Mouse (Mus musculus) lung, postnatal 0 days (tissue): ENCODE measurements at regions not wholly inside any gene's neighbourhood (a gene's known extent, or its start where the extent isn't known, plus 50 kb on each side); places are given as distances from the start of the nearest gene placed in this dataset.

Experiments used
- ATAC-seq: fragments of 200-750 bp; cut with Nextera tagmentation; 2 replicates; pipeline ENCODE4 v1.8.0; 2017; ENCODE audit warnings: moderate library complexity
- DNase-seq: peaks from one replicate; pipeline ENCODE4 v3.0.0-alpha.2; 2016; ENCODE audit warnings: low spot score
- H3K27ac ChIP-seq: fragments of 300-500 bp; sonication (generic); 2 replicates; pipeline ENCODE4 v1.5.1; 2014; ENCODE audit warnings: antibody characterized with exemption, mild to moderate bottlenecking, low read length, mixed read lengths
- H3K27me3 ChIP-seq: fragments of 300-500 bp; sonication (generic); replicated peaks from 2 replicates; pipeline ENCODE4 v1.6.1; 2014; ENCODE audit warnings: low read length, mixed read lengths; ENCODE audit not compliant: insufficient read depth
- H3K36me3 ChIP-seq: fragments of 300-500 bp; sonication (generic); 2 replicates; pipeline ENCODE4 v1.6.1; 2014; ENCODE audit warnings: low read length, mixed read lengths; ENCODE audit not compliant: insufficient read depth
- H3K4me1 ChIP-seq: fragments of 300-500 bp; sonication (generic); 2 replicates; pipeline ENCODE4 v1.6.1; 2014; ENCODE audit warnings: antibody characterized with exemption, low read depth, low read length, mixed read lengths; ENCODE audit not compliant: insufficient read depth
- H3K4me2 ChIP-seq: fragments of 300-500 bp; sonication (generic); replicated peaks from 2 replicates; pipeline ENCODE4 v1.6.1; 2014; ENCODE audit warnings: low read depth, mild to moderate bottlenecking, low read length, moderate library complexity, mixed read lengths
- H3K4me3 ChIP-seq: fragments of 300-500 bp; sonication (generic); 2 replicates; pipeline ENCODE4 v1.5.1; 2014; ENCODE audit warnings: low read depth, low read length
- H3K9ac ChIP-seq: fragments of 300-500 bp; sonication (generic); replicated peaks from 2 replicates; pipeline ENCODE4 v1.6.1; 2014; ENCODE audit warnings: low read depth, mild to moderate bottlenecking
- H3K9me3 ChIP-seq: fragments of 300-500 bp; sonication (generic); 2 replicates; pipeline ENCODE4 v1.6.1; 2016; ENCODE audit warnings: low read length, mixed read lengths
- CTCF ChIP-seq: IDR thresholded peaks from 2 replicates; pipeline ENCODE4 v1.5.1; 2016; ENCODE audit warnings: antibody characterized with exemption, mild to moderate bottlenecking
- EP300 ChIP-seq: IDR thresholded peaks from 2 replicates; pipeline ENCODE4 v1.6.1; 2016; ENCODE audit warnings: antibody characterized with exemption, mild to moderate bottlenecking, control low read depth
- WGBS: fragments of 180-500 bp; shearing (Covaris S2); extraction: QIAGEN DNeasy Blood & Tissue Kit; methylation state at CpG from one replicate; pipeline ENCODE4 v1.1.7; 2014; 5-methylcytosine and 5-hydroxymethylcytosine counted together

- H3K9ac ChIP-seq, result no peak overlapping the region
- H3K9me3 ChIP-seq, result no peaks in the 10 kb centered on the region
- WGBS, result 79% methylated on average over 3 of the region's 3 CpGs
- no peaks in the 10 kb centered on the region for H3K36me3 ChIP-seq
- no peak overlapping the region for H3K27ac ChIP-seq
- H3K4me3 ChIP-seq, result no peak overlapping the region
- no peak for DNase-seq
- TF ChIP-seq CTCF, result no peak
- TF ChIP-seq EP300, result no peak
- H3K4me1 ChIP-seq, result no peaks in the 10 kb centered on the region
- no peak overlapping the region for H3K4me2 ChIP-seq
- ATAC-seq, result no peak
- H3K27me3 ChIP-seq, result no peaks in the 10 kb centered on the region
Measured at GRCm38 (mm10) chr12:35377266-35377665, 157.6 kb downstream of the Ahr start.

GRCm38 (mm10) chr12:35376365-35376764 lies 158.5 kb downstream of the Ahr start:
- DNase-seq (no peak), ATAC-seq (no peak)

GRCm38 (mm10) chr12:35357901-35358300 lies 176.9 kb downstream of the Ahr start:
- H3K4me3 ChIP-seq, result no peak overlapping the region
- H3K36me3 ChIP-seq, result no peaks in the 10 kb centered on the region
- DNase-seq, result no peak
- 70% methylated on average over 2 of the region's 2 CpGs for WGBS
- H3K9me3 ChIP-seq, result no peaks in the 10 kb centered on the region
- H3K4me1 ChIP-seq, result no peaks in the 10 kb centered on the region
- no peaks in the 10 kb centered on the region for H3K27me3 ChIP-seq
- H3K4me2 ChIP-seq, result no peak overlapping the region
- H3K27ac ChIP-seq, result no peak overlapping the region
- no peak for ATAC-seq
- no peak for TF ChIP-seq CTCF
- TF ChIP-seq EP300, result no peak
- no peak overlapping the region for H3K9ac ChIP-seq

More at GRCm38 (mm10) chr12:35376365-35376764, 158.5 kb downstream of the Ahr start:
- Histone ChIP-seq H3K36me3 (no peaks in the 10 kb centered on the region), H3K9ac (no peak overlapping the region), H3K4me3 (no peak overlapping the region), H3K4me2 (no peak overlapping the region), H3K4me1 (no peaks in the 10 kb centered on the region), H3K9me3 (no peaks in the 10 kb centered on the region), H3K27ac (no peak overlapping the region), H3K27me3 (no peaks in the 10 kb centered on the region)
- no peak for TF ChIP-seq EP300
- TF ChIP-seq CTCF, result no peak

DNA sequence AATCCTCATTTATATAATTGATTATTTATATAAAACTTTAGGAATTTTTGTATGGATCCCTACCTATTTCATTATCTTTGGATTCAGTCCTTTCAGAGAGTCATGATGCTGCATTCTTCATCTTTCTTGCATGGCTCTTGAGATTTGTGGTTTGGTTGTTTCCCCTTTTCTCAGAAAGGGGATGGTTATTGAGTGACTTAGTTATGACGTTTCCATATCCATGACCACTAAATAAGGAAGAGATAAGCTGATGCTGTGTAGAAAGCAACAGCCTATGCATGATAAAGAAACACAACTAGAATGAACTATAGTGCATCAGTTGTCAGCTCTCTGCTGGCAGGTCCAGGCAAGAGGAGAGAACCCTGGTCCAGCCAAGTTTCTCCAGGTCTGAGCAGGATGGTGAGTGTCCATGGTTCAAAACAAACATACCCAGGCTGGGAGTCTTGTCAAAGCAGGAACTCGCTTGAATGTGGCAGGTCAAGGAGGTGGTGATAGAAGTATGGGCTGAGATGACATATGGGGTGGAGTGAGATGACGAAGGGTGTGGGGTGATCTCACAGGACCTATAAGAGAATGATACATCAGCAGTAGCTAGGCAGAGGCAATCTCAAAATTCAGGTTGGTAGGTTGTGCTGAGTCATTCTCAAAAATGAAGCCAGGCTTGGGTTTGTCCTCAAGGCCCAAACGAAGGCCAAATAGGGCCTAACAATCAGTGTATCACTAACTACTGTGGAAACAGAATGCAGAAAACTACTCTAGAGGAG lies 196.5 kb downstream of the Ahr start:
- H3K4me2 ChIP-seq, result no peak overlapping the region
- H3K4me1 ChIP-seq, result no peaks in the 10 kb centered on the region
- no peak overlapping the region for H3K9ac ChIP-seq
- no peaks in the 10 kb centered on the region for H3K36me3 ChIP-seq
- WGBS, result 66% methylated on average over 4 of the region's 4 CpGs
- H3K9me3 ChIP-seq, result no peaks in the 10 kb centered on the region
- ATAC-seq (no peak), DNase-seq (no peak)
- H3K27ac ChIP-seq, result no peak overlapping the region
- TF ChIP-seq EP300, result no peak
- TF ChIP-seq CTCF, result no peak
- no peaks in the 10 kb centered on the region for H3K27me3 ChIP-seq
- H3K4me3 ChIP-seq, result no peak overlapping the region

DNA sequence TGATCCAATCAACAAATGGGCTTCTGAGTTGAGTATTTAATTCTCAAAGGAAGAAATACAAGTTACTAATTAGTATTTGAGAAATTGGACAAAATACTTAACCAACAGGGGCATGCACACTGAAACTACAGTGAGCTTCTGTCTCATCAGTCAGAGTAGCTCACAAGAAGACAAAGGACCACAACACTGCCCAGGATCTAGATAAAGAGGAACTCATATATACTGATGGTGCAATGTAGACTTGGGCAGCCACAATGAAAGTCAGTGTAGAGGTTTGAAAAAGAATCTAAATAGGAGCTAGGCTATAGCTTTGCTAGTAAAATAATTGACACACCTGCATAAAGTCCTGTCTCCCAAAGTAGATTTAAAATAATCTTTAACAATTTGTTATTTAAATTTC lies 198.5 kb downstream of the Ahr start:
- H3K4me1 ChIP-seq, result no peaks in the 10 kb centered on the region
- TF ChIP-seq CTCF, result no peak
- no peak for TF ChIP-seq EP300
- ATAC-seq, result no peak
- H3K4me2 ChIP-seq, result no peak overlapping the region
- H3K9ac ChIP-seq, result no peak overlapping the region
- H3K27me3 ChIP-seq, result no peaks in the 10 kb centered on the region
- H3K36me3 ChIP-seq, result no peaks in the 10 kb centered on the region
- no peak overlapping the region for H3K4me3 ChIP-seq
- no peaks in the 10 kb centered on the region for H3K9me3 ChIP-seq
- peak; percentile 15 for DNase-seq
- H3K27ac ChIP-seq, result no peak overlapping the region

DNA sequence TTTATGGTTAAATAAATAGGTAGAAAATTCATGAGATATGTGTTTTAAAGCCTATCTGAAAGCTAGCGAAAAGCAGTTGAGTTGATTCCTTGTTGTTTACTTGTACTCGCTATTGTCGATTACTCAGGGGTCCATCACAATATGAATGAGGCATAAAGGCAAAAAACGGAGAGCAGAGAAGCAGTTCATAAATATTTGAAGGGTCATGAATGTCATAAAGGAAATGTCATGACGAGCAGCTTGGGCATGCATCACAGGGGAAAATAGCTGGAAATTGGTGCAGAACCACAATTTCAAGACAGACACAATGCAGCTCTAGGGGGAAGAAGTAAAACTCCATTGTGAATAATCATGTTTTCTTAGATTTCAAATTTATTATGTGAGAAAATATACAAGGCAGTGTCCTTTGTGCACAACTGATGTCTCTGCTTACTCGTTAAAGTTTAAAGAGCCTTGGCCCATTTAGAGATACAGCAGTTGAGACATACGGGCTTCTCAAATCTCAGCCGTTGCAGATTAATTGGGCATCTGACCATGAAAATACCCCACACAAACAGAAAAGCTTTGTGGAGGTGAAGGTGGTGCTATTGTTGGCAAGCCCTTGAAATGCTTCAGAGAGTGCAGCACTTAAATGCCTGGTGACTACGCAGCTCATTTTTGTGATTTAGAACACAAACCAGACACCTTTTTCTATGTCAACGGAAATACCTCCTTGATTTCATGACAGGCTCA lies 200.3 kb downstream of the Ahr start:
- Histone ChIP-seq H3K9ac (no peak overlapping the region), H3K27ac (no peak overlapping the region), H3K9me3 (no peaks in the 10 kb centered on the region), H3K36me3 (no peaks in the 10 kb centered on the region), H3K4me3 (no peak overlapping the region), H3K4me1 (no peaks in the 10 kb centered on the region), H3K27me3 (no peaks in the 10 kb centered on the region), H3K4me2 (no peak overlapping the region)
- DNase-seq, result no peak
- ATAC-seq, result no peak
- TF ChIP-seq CTCF, result no peak
- TF ChIP-seq EP300, result no peak
- 72% methylated on average over 10 of the region's 10 CpGs for WGBS
